Mouse (Mus musculus) thymus, postnatal 14 days (tissue): Measurements from ENCODE around the gene Pnmal1.

Experiments used
- DNase-seq: peaks from one replicate; pipeline ENCODE4 v3.0.0; 2021

The Pnmal1 gene

GRCm38 (mm10) chr7:16924037-16924834 is 35.2 kb upstream of the Pnmal1 start, which contains the start of gene Calm3:
Gene Calm3, minus strand, starts transcription at chr7:16924114.
- peak; percentile 100 for DNase-seq

- no peak for DNase-seq
Observed at GRCm38 (mm10) chr7:16928341-16928740, 31.1 kb upstream of the Pnmal1 start.

- peak; percentile 72 for DNase-seq
Observed at GRCm38 (mm10) chr7:16930850-16931249, 28.6 kb upstream of the Pnmal1 start.

- peak; percentile 87 for DNase-seq
Observed at GRCm38 (mm10) chr7:16931968-16932627, 27.4 kb upstream of the Pnmal1 start.

GRCm38 (mm10) chr7:16932704-16933577 is 26.5 kb upstream of the Pnmal1 start:
- peak; percentile 73 for DNase-seq

GRCm38 (mm10) chr7:16937312-16937711 is 22.2 kb upstream of the Pnmal1 start:
- peak; percentile 46 for DNase-seq

- DNase-seq: no peak
Observed at GRCm38 (mm10) chr7:16938117-16938791, 21.2 kb upstream of the Pnmal1 start.

- no peak for DNase-seq
Observed at GRCm38 (mm10) chr7:16940292-16940691, 19.2 kb upstream of the Pnmal1 start.

GRCm38 (mm10) chr7:16942861-16943260 is 16.6 kb upstream of the Pnmal1 start:
- no peak for DNase-seq

GRCm38 (mm10) chr7:16944061-16944807 is 15.2 kb upstream of the Pnmal1 start, which contains the start of gene Pnmal2:
Gene Pnmal2, plus strand, starts transcription at chr7:16944682.
- DNase-seq: peak; percentile 96

GRCm38 (mm10) chr7:16944808-16945315 is 14.6 kb upstream of the Pnmal1 start:
- no peak for DNase-seq

- no peak for DNase-seq
Observed at GRCm38 (mm10) chr7:16945419-16945818, 14.1 kb upstream of the Pnmal1 start.

- no peak for DNase-seq
Observed at GRCm38 (mm10) chr7:16946441-16947348, 12.8 kb upstream of the Pnmal1 start.

- DNase-seq: no peak
Observed at GRCm38 (mm10) chr7:16947349-16947895, 12.1 kb upstream of the Pnmal1 start.

GRCm38 (mm10) chr7:16947959-16948361 is 11.5 kb upstream of the Pnmal1 start:
- no peak for DNase-seq

GRCm38 (mm10) chr7:16948923-16949458 is 10.5 kb upstream of the Pnmal1 start:
- no peak for DNase-seq

GRCm38 (mm10) chr7:16949908-16950841 is 9.3 kb upstream of the Pnmal1 start:
- DNase-seq: peak; percentile 85

GRCm38 (mm10) chr7:16950861-16951635 is 8.4 kb upstream of the Pnmal1 start:
- DNase-seq: peak; percentile 89
